Mouse (Mus musculus) G1E (cell line): ENCODE measurements around the gene Ppp2r1b. TPM values are rescaled to one million over a fixed set of nuclear protein-coding genes. Genes with fewer than 3 reads are reported as not detected.
"Not testable (repeated sequence)": the region's sequence is repeated elsewhere in the genome, so short reads cannot be mapped to it uniquely, and the experiment has no call there.

ENCODE experiments used
- ATAC-seq: 2 replicates; pipeline ENCODE4 v1.8.0; 2016; ENCODE audit warnings: mild to moderate bottlenecking; ENCODE audit not compliant: insufficient number of reproducible peaks, poor library complexity, low FRiP score, severe bottlenecking; ENCODE audit errors: extremely low read depth
- DNase-seq: peaks from one replicate; pipeline ENCODE4 v3.0.0; 2012; ENCODE audit warnings: low spot score
- H3K27me3 ChIP-seq: 2 replicates; pipeline ENCODE4 v1.6.1; 2012; ENCODE audit warnings: mild to moderate bottlenecking, low read length, inconsistent platforms; ENCODE audit not compliant: insufficient read depth
- H3K36me3 ChIP-seq: replicated peaks from 2 replicates; pipeline ENCODE3; 2012; ENCODE audit warnings: mild to moderate bottlenecking, inconsistent platforms
- H3K4me1 ChIP-seq: 2 replicates; pipeline ENCODE4 v1.6.1; 2012; ENCODE audit warnings: low read depth, low read length, inconsistent platforms, mixed read lengths; ENCODE audit not compliant: insufficient read depth
- H3K4me3 ChIP-seq: 2 replicates; pipeline ENCODE4 v1.5.1; 2012; ENCODE audit warnings: low read depth, mild to moderate bottlenecking, inconsistent platforms, low read length, moderate library complexity, mixed read lengths
- H3K9me3 ChIP-seq: replicated peaks from 2 replicates; pipeline ENCODE4 v1.6.1; 2012; ENCODE audit warnings: inconsistent platforms
- CTCF ChIP-seq: IDR thresholded peaks from 2 replicates; pipeline ENCODE4 v1.5.1; 2012; ENCODE audit warnings: low read depth, low read length, inconsistent platforms, mixed read lengths
- GATA1 ChIP-seq: IDR thresholded peaks from 2 replicates; pipeline ENCODE4 v1.6.1; 2012; ENCODE audit warnings: borderline replicate concordance, low read length, inconsistent platforms, mixed read lengths
- GATA2 ChIP-seq: IDR thresholded peaks from 2 replicates; pipeline ENCODE4 v1.6.1; 2012; ENCODE audit warnings: low read depth, low read length, inconsistent platforms, borderline replicate concordance
- POLR2AphosphoS5 ChIP-seq: IDR thresholded peaks from 2 replicates; pipeline ENCODE4 v1.6.1; 2012; ENCODE audit warnings: low read depth, low read length, inconsistent platforms; ENCODE audit not compliant: insufficient replicate concordance
- TAL1 ChIP-seq: conservative IDR thresholded peaks from 2 replicates; pipeline ENCODE4 v1.6.1; 2012; ENCODE audit warnings: low read depth, low read length, inconsistent platforms, mixed read lengths
- polyA plus RNA-seq: library from polyadenylated mRNA; stranded (reverse); fragments of >175 nt; gene quantifications from 2 replicates; pipeline ENCODE4 v1.2.3, GENCODE M21; 2012
- total RNA-seq, 2 experiments: library from RNA; stranded (forward) in 1 of 2; stranded (reverse) in 1 of 2; fragments of 200-1000 nt in 1 of 2; fragments of >200 nt in 1 of 2; fragmentation: Nextera tagmentation in 1 of 2; gene quantifications; 2 replicates each; pipeline ENCODE4 v1.2.3; 2014 to 2017

Ppp2r1b gene
- total and polyA plus RNA-seq, 3 experiments: 21.3 to 93.0 (median 68.7) TPM

- TF ChIP-seq CTCF (no peak), TAL1 (no peak), POLR2AphosphoS5 (no peak), GATA1 (no peak), GATA2 (no peak)
- Histone ChIP-seq H3K36me3 (peaks cover 72% of the 10 kb centered on the region), H3K9me3 (no peaks in the 10 kb centered on the region), H3K4me1 (peaks cover 38% of the 10 kb centered on the region), H3K27me3 (no peaks in the 10 kb centered on the region), H3K4me3 (no peak overlapping the region)
- DNase-seq (no peak), ATAC-seq (no peak)
These were observed 25.4 kb upstream of the Ppp2r1b start for GRCm38 (mm10) chr9:50819716-50820115.

- ATAC-seq (no peak), DNase-seq (no peak)
- Histone ChIP-seq H3K9me3 (no peaks in the 10 kb centered on the region), H3K4me3 (no peak overlapping the region), H3K4me1 (peaks cover 41% of the 10 kb centered on the region), H3K36me3 (peaks cover 78% of the 10 kb centered on the region), H3K27me3 (no peaks in the 10 kb centered on the region)
- TF ChIP-seq TAL1: no peak
- no peak for TF ChIP-seq GATA2
- no peak for TF ChIP-seq GATA1
- no peak for TF ChIP-seq POLR2AphosphoS5
- no peak for TF ChIP-seq CTCF
These were observed 23.4 kb upstream of the Ppp2r1b start for GRCm38 (mm10) chr9:50821651-50822050.

- no peak for ATAC-seq
- Histone ChIP-seq H3K9me3 (no peaks in the 10 kb centered on the region), H3K27me3 (no peaks in the 10 kb centered on the region), H3K4me3 (no peak overlapping the region), H3K4me1 (peaks cover 41% of the 10 kb centered on the region), H3K36me3 (peaks cover 73% of the 10 kb centered on the region)
- TF ChIP-seq GATA2: no peak
- DNase-seq: no peak
These were observed 22.9 kb upstream of the Ppp2r1b start for GRCm38 (mm10) chr9:50822216-50822615.

- DNase-seq: peak; percentile 40
- no peak for TF ChIP-seq POLR2AphosphoS5
- TF ChIP-seq TAL1: peak; percentile 82
- H3K36me3 ChIP-seq: peaks cover 72% of the 10 kb centered on the region
- no peaks in the 10 kb centered on the region for H3K9me3 ChIP-seq
- H3K27me3 ChIP-seq: no peaks in the 10 kb centered on the region
- H3K4me1 ChIP-seq: peaks cover 33% of the 10 kb centered on the region
- ATAC-seq: peak; percentile 87
- H3K4me3 ChIP-seq: no peak overlapping the region
These were observed 21.2 kb upstream of the Ppp2r1b start for GRCm38 (mm10) chr9:50823779-50824453.

- peaks cover 13% of the 10 kb centered on the region; the same call in 1 of the 2 replicates for H3K4me1 ChIP-seq
- DNase-seq (no peak), ATAC-seq (no peak)
- peaks cover 6% of the 10 kb centered on the region for H3K9me3 ChIP-seq
- no peak overlapping the region for H3K4me3 ChIP-seq
- peaks cover 77% of the 10 kb centered on the region for H3K36me3 ChIP-seq
- no peaks in the 10 kb centered on the region for H3K27me3 ChIP-seq
- no peak for TF ChIP-seq POLR2AphosphoS5
- no peak for TF ChIP-seq TAL1
- no peak for TF ChIP-seq GATA2
- no peak for TF ChIP-seq GATA1
- TF ChIP-seq CTCF: no peak
These were observed 13.6 kb upstream of the Ppp2r1b start for GRCm38 (mm10) chr9:50831514-50831913.

GRCm38 (mm10) chr9:50832162-50832561, 12.9 kb upstream of the Ppp2r1b start:
- Histone ChIP-seq H3K27me3 (no peaks in the 10 kb centered on the region), H3K4me1 (peaks cover 13% of the 10 kb centered on the region; the same call in 1 of the 2 replicates), H3K4me3 (no peak overlapping the region), H3K9me3 (peaks cover 6% of the 10 kb centered on the region), H3K36me3 (peaks cover 82% of the 10 kb centered on the region)
- DNase-seq: no peak
- ATAC-seq: no peak
- no peak for TF ChIP-seq GATA2
- TF ChIP-seq CTCF: no peak
- TF ChIP-seq TAL1: no peak
- TF ChIP-seq GATA1: no peak
- no peak for TF ChIP-seq POLR2AphosphoS5

GRCm38 (mm10) chr9:50832582-50832981, 12.5 kb upstream of the Ppp2r1b start:
- H3K9me3 ChIP-seq, H3K4me3 ChIP-seq, DNase-seq, H3K27me3 ChIP-seq, ATAC-seq: not testable (repeated sequence)
- Histone ChIP-seq H3K36me3 (peaks cover 85% of the 10 kb centered on the region), H3K4me1 (peaks cover 13% of the 10 kb centered on the region; the same call in 1 of the 2 replicates)
